Mouse (Mus musculus): ENCODE measurements at regions not wholly inside any gene's neighbourhood (a gene's known extent, or its start where the extent isn't known, plus 50 kb on each side); places are given as distances from the start of the nearest gene placed in this dataset.
"Not testable (repeated sequence)": the region's sequence is repeated elsewhere in the genome, so short reads cannot be mapped to it uniquely, and the experiment has no call there.

- H3K9me3 ChIP-seq (ENCODE audit: control insufficient read depth, low read length), result no peaks in the 10 kb centered on the region
- H3K4me1 ChIP-seq (ENCODE audit: control insufficient read depth, insufficient read depth, low read length), result no peaks in the 10 kb centered on the region
- 87% methylated on average over 2 of the region's 2 CpGs for WGBS
- H3K27ac ChIP-seq (ENCODE audit: low read depth, low read length), result no peak overlapping the region
- no peak overlapping the region for H3K9ac ChIP-seq (ENCODE audit: low read depth, low read length)
- ATAC-seq (ENCODE audit: low FRiP score, low TSS enrichment), result no peak
- no peak overlapping the region for H3K4me2 ChIP-seq (replicated peaks; ENCODE audit: low read depth, low read length)
- H3K36me3 ChIP-seq (ENCODE audit: control insufficient read depth, insufficient read depth, low read length), result no peaks in the 10 kb centered on the region
- H3K27me3 ChIP-seq (ENCODE audit: control insufficient read depth, insufficient read depth, low read length), result no peaks in the 10 kb centered on the region
- H3K4me3 ChIP-seq (ENCODE audit: low read length), result no peak overlapping the region
Measured at GRCm38 (mm10) chr13:26158703-26159102, 611.3 kb downstream of the Hdgfl1 start.

GRCm38 (mm10) chr13:26154701-26155471, 615.1 kb downstream of the Hdgfl1 start:
- Histone ChIP-seq H3K9ac (ENCODE audit: low read depth, low read length) (no peak overlapping the region), H3K27ac (ENCODE audit: low read depth, low read length) (no peak overlapping the region), H3K4me3 (ENCODE audit: low read length) (no peak overlapping the region), H3K4me1 (ENCODE audit: control insufficient read depth, insufficient read depth, low read length) (no peaks in the 10 kb centered on the region), H3K9me3 (ENCODE audit: control insufficient read depth, low read length) (no peaks in the 10 kb centered on the region), H3K36me3 (ENCODE audit: control insufficient read depth, insufficient read depth, low read length) (no peaks in the 10 kb centered on the region), H3K27me3 (ENCODE audit: control insufficient read depth, insufficient read depth, low read length) (no peaks in the 10 kb centered on the region), H3K4me2 (replicated peaks; ENCODE audit: low read depth, low read length) (no peak overlapping the region)
- ATAC-seq (ENCODE audit: low FRiP score, low TSS enrichment), result no peak
- WGBS, result 81% methylated on average over 12 of the region's 12 CpGs

GRCm38 (mm10) chr13:26154251-26154650, 615.7 kb downstream of the Hdgfl1 start:
- Histone ChIP-seq H3K4me3 (ENCODE audit: low read length) (no peak overlapping the region), H3K9ac (ENCODE audit: low read depth, low read length) (no peak overlapping the region), H3K27me3 (ENCODE audit: control insufficient read depth, insufficient read depth, low read length) (no peaks in the 10 kb centered on the region), H3K4me2 (replicated peaks; ENCODE audit: low read depth, low read length) (no peak overlapping the region), H3K36me3 (ENCODE audit: control insufficient read depth, insufficient read depth, low read length) (no peaks in the 10 kb centered on the region), H3K27ac (ENCODE audit: low read depth, low read length) (no peak overlapping the region), H3K9me3 (ENCODE audit: control insufficient read depth, low read length) (no peaks in the 10 kb centered on the region), H3K4me1 (ENCODE audit: control insufficient read depth, insufficient read depth, low read length) (no peaks in the 10 kb centered on the region)
- WGBS, result 63% methylated on average over 1 of the region's 1 CpGs
- no peak for ATAC-seq (ENCODE audit: low FRiP score, low TSS enrichment)

- Histone ChIP-seq H3K27me3 (ENCODE audit: control insufficient read depth, insufficient read depth, low read length) (no peaks in the 10 kb centered on the region), H3K9ac (ENCODE audit: low read depth, low read length) (no peak overlapping the region), H3K4me1 (ENCODE audit: control insufficient read depth, insufficient read depth, low read length) (no peaks in the 10 kb centered on the region), H3K9me3 (ENCODE audit: control insufficient read depth, low read length) (no peaks in the 10 kb centered on the region), H3K27ac (ENCODE audit: low read depth, low read length) (no peak overlapping the region), H3K4me3 (ENCODE audit: low read length) (no peak overlapping the region), H3K36me3 (ENCODE audit: control insufficient read depth, insufficient read depth, low read length) (no peaks in the 10 kb centered on the region), H3K4me2 (replicated peaks; ENCODE audit: low read depth, low read length) (no peak overlapping the region)
- WGBS, result 94% methylated on average over 2 of the region's 2 CpGs
- ATAC-seq (ENCODE audit: low FRiP score, low TSS enrichment), result no peak
Measured at GRCm38 (mm10) chr13:26153093-26153492, 616.9 kb downstream of the Hdgfl1 start.

GRCm38 (mm10) chr13:26150426-26150825, 619.5 kb downstream of the Hdgfl1 start:
- no peak overlapping the region for H3K4me3 ChIP-seq (ENCODE audit: low read length)
- H3K9me3 ChIP-seq (ENCODE audit: control insufficient read depth, low read length), result no peaks in the 10 kb centered on the region
- no peaks in the 10 kb centered on the region for H3K36me3 ChIP-seq (ENCODE audit: control insufficient read depth, insufficient read depth, low read length)
- H3K4me1 ChIP-seq (ENCODE audit: control insufficient read depth, insufficient read depth, low read length), result no peaks in the 10 kb centered on the region
- H3K27ac ChIP-seq (ENCODE audit: low read depth, low read length), result no peak overlapping the region
- no peaks in the 10 kb centered on the region for H3K27me3 ChIP-seq (ENCODE audit: control insufficient read depth, insufficient read depth, low read length)
- H3K9ac ChIP-seq (ENCODE audit: low read depth, low read length), result no peak overlapping the region
- no peak for ATAC-seq (ENCODE audit: low FRiP score, low TSS enrichment)
- no peak overlapping the region for H3K4me2 ChIP-seq (replicated peaks; ENCODE audit: low read depth, low read length)
- 50% methylated on average over 1 of the region's 1 CpGs for WGBS

GRCm38 (mm10) chr13:26142811-26143210, 627.2 kb downstream of the Hdgfl1 start:
- Histone ChIP-seq H3K27ac (ENCODE audit: low read depth, low read length) (no peak overlapping the region), H3K9ac (ENCODE audit: low read depth, low read length) (no peak overlapping the region), H3K27me3 (ENCODE audit: control insufficient read depth, insufficient read depth, low read length) (no peaks in the 10 kb centered on the region), H3K4me1 (ENCODE audit: control insufficient read depth, insufficient read depth, low read length) (no peaks in the 10 kb centered on the region), H3K4me2 (replicated peaks; ENCODE audit: low read depth, low read length) (no peak overlapping the region), H3K36me3 (ENCODE audit: control insufficient read depth, insufficient read depth, low read length) (no peaks in the 10 kb centered on the region), H3K4me3 (ENCODE audit: low read length) (no peak overlapping the region), H3K9me3 (ENCODE audit: control insufficient read depth, low read length) (no peaks in the 10 kb centered on the region)
- 84% methylated on average over 2 of the region's 2 CpGs for WGBS
- no peak for ATAC-seq (ENCODE audit: low FRiP score, low TSS enrichment)

GRCm38 (mm10) chr13:26119363-26119762, 650.6 kb downstream of the Hdgfl1 start:
- no peaks in the 10 kb centered on the region for H3K4me1 ChIP-seq (ENCODE audit: control insufficient read depth, insufficient read depth, low read length)
- no peak for ATAC-seq (ENCODE audit: low FRiP score, low TSS enrichment)
- no peak overlapping the region for H3K4me2 ChIP-seq (replicated peaks; ENCODE audit: low read depth, low read length)
- no peaks in the 10 kb centered on the region for H3K9me3 ChIP-seq (ENCODE audit: control insufficient read depth, low read length)
- 52% methylated on average over 1 of the region's 1 CpGs for WGBS
- H3K4me3 ChIP-seq (ENCODE audit: low read length), result no peak overlapping the region
- H3K27me3 ChIP-seq (ENCODE audit: control insufficient read depth, insufficient read depth, low read length), result no peaks in the 10 kb centered on the region
- no peak overlapping the region for H3K27ac ChIP-seq (ENCODE audit: low read depth, low read length)
- no peak overlapping the region for H3K9ac ChIP-seq (ENCODE audit: low read depth, low read length)
- no peaks in the 10 kb centered on the region for H3K36me3 ChIP-seq (ENCODE audit: control insufficient read depth, insufficient read depth, low read length)

- 91% methylated on average over 7 of the region's 7 CpGs for WGBS
- no peak overlapping the region for H3K9ac ChIP-seq (ENCODE audit: low read depth, low read length)
- no peaks in the 10 kb centered on the region for H3K36me3 ChIP-seq (ENCODE audit: control insufficient read depth, insufficient read depth, low read length)
- H3K4me2 ChIP-seq (replicated peaks; ENCODE audit: low read depth, low read length), result no peak overlapping the region
- H3K27me3 ChIP-seq (ENCODE audit: control insufficient read depth, insufficient read depth, low read length), result no peaks in the 10 kb centered on the region
- ATAC-seq (ENCODE audit: low FRiP score, low TSS enrichment), result no peak
- H3K9me3 ChIP-seq (ENCODE audit: control insufficient read depth, low read length), result no peaks in the 10 kb centered on the region
- H3K27ac ChIP-seq (ENCODE audit: low read depth, low read length), result no peak overlapping the region
- H3K4me3 ChIP-seq (ENCODE audit: low read length), result no peak overlapping the region
- H3K4me1 ChIP-seq (ENCODE audit: control insufficient read depth, insufficient read depth, low read length), result no peaks in the 10 kb centered on the region
Measured at GRCm38 (mm10) chr13:26114136-26114535, 655.8 kb downstream of the Hdgfl1 start.

- not testable (repeated sequence) for ATAC-seq (ENCODE audit: low FRiP score, low TSS enrichment); H3K36me3 ChIP-seq (ENCODE audit: control insufficient read depth, insufficient read depth, low read length); H3K4me1 ChIP-seq (ENCODE audit: control insufficient read depth, insufficient read depth, low read length); H3K9me3 ChIP-seq (ENCODE audit: control insufficient read depth, low read length); H3K27me3 ChIP-seq (ENCODE audit: control insufficient read depth, insufficient read depth, low read length); H3K4me2 ChIP-seq (replicated peaks; ENCODE audit: low read depth, low read length); H3K9ac ChIP-seq (ENCODE audit: low read depth, low read length); H3K4me3 ChIP-seq (ENCODE audit: low read length); H3K27ac ChIP-seq (ENCODE audit: low read depth, low read length)
- 70% methylated on average over 1 of the region's 1 CpGs for WGBS
Measured at GRCm38 (mm10) chr13:26113723-26114122, 656.2 kb downstream of the Hdgfl1 start.

Data from kidney, embryonic 14.5 days (tissue).